Mouse (Mus musculus) T-helper 17 cell (primary cell): ENCODE measurements around the gene Scamp5.

Source experiments
- in situ Hi-C, 2 experiments: fragments of 300-600 bp; cut with MboI, MseI; formaldehyde crosslinking; loops; 1 replicate in 1 of 2; 2 replicates in 1 of 2; pipeline ENCODE4 v1.15.1; 2025; ENCODE audit warnings: high pct_unique_total_duplicates in 2 of 2

Scamp5 gene

GRCm38 (mm10) chr9:57467896-57468549, at the start of gene Scamp5:
TSS of gene Scamp5 (minus strand) at chr9:57468060.
- in situ Hi-C loops: no loop called here

GRCm38 (mm10) chr9:57517113-57517512, 49.3 kb upstream of the Scamp5 start:
- in situ Hi-C loops: loop anchor here in 1 of 2 experiments (5.0 kb wide), 1 partner anchor 35 kb away; no protein-coding TSS in a partner anchor

GRCm38 (mm10) chr9:57510577-57510976, 42.7 kb upstream of the Scamp5 start:
- in situ Hi-C loops: no loop called here

- in situ Hi-C loops: loop anchor here in 1 of 2 experiments (5.0 kb wide), 1 partner anchor 53 kb away; no protein-coding TSS in a partner anchor
These were observed 37.8 kb upstream of the Scamp5 start for GRCm38 (mm10) chr9:57505700-57506099.

GRCm38 (mm10) chr9:57504891-57505290, 37.0 kb upstream of the Scamp5 start:
- in situ Hi-C loops: loop anchor here in 1 of 2 experiments (5.0 kb wide), 1 partner anchor 53 kb away; no protein-coding TSS in a partner anchor

GRCm38 (mm10) chr9:57504381-57504700, 36.5 kb upstream of the Scamp5 start:
- in situ Hi-C loops: no loop called here

GRCm38 (mm10) chr9:57503622-57504380, 35.9 kb upstream of the Scamp5 start, which contains the start of gene Rpp25:
TSS of gene Rpp25 (plus strand) at chr9:57504026.
- in situ Hi-C loops: no loop called here

- in situ Hi-C loops: no loop called here
These were observed 35.2 kb upstream of the Scamp5 start for GRCm38 (mm10) chr9:57502911-57503621.

GRCm38 (mm10) chr9:57501861-57502260, 34.0 kb upstream of the Scamp5 start:
- in situ Hi-C loops: no loop called here

GRCm38 (mm10) chr9:57501452-57501851, 33.6 kb upstream of the Scamp5 start:
- in situ Hi-C loops: no loop called here

GRCm38 (mm10) chr9:57498536-57498935, 30.7 kb upstream of the Scamp5 start:
- in situ Hi-C loops: no loop called here

GRCm38 (mm10) chr9:57497236-57497635, 29.4 kb upstream of the Scamp5 start:
- in situ Hi-C loops: no loop called here

GRCm38 (mm10) chr9:57494970-57495369, 27.1 kb upstream of the Scamp5 start:
- in situ Hi-C loops: no loop called here

GRCm38 (mm10) chr9:57493532-57493931, 25.7 kb upstream of the Scamp5 start:
- in situ Hi-C loops: no loop called here

- in situ Hi-C loops: loop anchor here in 1 of 2 experiments (10.0 kb wide), 1 partner anchor 57 kb away; no protein-coding TSS in a partner anchor
These were observed 19.9 kb upstream of the Scamp5 start for GRCm38 (mm10) chr9:57487807-57488206.

GRCm38 (mm10) chr9:57485774-57486173, 17.9 kb upstream of the Scamp5 start:
- in situ Hi-C loops: loop anchor here in 1 of 2 experiments (10.0 kb wide), 1 partner anchor 59 kb away; no protein-coding TSS in a partner anchor

GRCm38 (mm10) chr9:57468914-57469313, 1.1 kb upstream of the Scamp5 start:
- in situ Hi-C loops: no loop called here

GRCm38 (mm10) chr9:57467271-57467771, 539 bp downstream of the Scamp5 start:
- in situ Hi-C loops: no loop called here

- in situ Hi-C loops: no loop called here
These were observed 1.8 kb downstream of the Scamp5 start for GRCm38 (mm10) chr9:57466101-57466500.

- in situ Hi-C loops: no loop called here
These were observed 5.0 kb downstream of the Scamp5 start for GRCm38 (mm10) chr9:57462866-57463265.

GRCm38 (mm10) chr9:57459707-57460106, 8.2 kb downstream of the Scamp5 start:
- in situ Hi-C loops: no loop called here

GRCm38 (mm10) chr9:57453516-57453915, 14.3 kb downstream of the Scamp5 start:
- in situ Hi-C loops: loop anchor here in 1 of 2 experiments (5.0 kb wide), 1 partner anchor 54 kb away; no protein-coding TSS in a partner anchor
